Mouse (Mus musculus) heart, adult 8-10 months (tissue): ENCODE data around the gene Clec4b2. TPM values are rescaled to one million over a fixed set of nuclear protein-coding genes. Genes with fewer than 3 reads are reported as not detected.
"Not testable (repeated sequence)": the region's sequence is repeated elsewhere in the genome, so short reads cannot be mapped to it uniquely, and the experiment has no call there.

Experiments used
- DNase-seq: peaks from one replicate; pipeline ENCODE4 v3.0.0; 2022; ENCODE audit warnings: low spot score
- total RNA-seq, 4 experiments: library from RNA; stranded (reverse); gene quantifications; 2 replicates each; pipeline ENCODE4 v1.2.4; 2022

The Clec4b2 gene
- not detected for total RNA-seq

DNA sequence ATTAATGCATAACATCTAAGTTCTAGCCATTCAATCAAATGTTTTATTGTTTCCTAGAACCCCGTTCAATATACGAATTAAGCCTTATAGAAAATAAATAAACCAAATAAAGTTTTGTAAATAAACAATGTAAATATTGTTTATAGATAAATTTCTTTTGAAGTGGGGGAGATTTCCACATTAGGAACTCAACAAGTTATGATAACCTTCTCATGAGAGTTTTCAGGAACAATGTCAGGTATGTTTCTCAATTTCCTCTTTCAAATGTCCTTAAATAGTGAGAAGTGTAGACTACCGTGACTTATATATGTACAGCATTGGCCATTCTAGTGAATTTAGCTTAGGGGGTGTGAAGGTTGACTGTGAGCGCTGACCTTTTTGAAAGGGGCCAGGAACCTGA is at the start of gene Clec4b2:
Gene Clec4b2, plus strand, starts transcription at position 301 of the 400 bp plus-strand sequence.
- DNase-seq, result no peak

DNA sequence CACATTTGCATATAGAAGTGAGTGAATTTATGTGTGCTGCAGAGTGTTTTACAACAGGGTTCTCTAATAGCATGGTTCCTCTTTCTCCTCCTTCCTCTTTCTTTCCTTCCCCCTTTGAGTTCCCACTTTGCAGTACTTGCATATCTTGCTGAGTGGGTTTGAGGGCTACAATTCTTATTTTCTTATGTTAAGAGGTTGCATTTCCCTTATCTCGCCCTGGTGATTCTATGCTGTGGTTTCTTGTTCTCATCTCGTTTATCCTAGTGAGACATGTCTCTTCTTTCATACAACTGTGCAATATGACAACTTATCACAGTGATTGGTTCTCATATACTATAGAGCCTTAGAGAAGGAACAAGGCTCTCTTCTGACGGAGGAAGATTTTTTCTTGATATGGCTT is 49.5 kb upstream of the Clec4b2 start:
- peak; percentile 11 for DNase-seq

DNA sequence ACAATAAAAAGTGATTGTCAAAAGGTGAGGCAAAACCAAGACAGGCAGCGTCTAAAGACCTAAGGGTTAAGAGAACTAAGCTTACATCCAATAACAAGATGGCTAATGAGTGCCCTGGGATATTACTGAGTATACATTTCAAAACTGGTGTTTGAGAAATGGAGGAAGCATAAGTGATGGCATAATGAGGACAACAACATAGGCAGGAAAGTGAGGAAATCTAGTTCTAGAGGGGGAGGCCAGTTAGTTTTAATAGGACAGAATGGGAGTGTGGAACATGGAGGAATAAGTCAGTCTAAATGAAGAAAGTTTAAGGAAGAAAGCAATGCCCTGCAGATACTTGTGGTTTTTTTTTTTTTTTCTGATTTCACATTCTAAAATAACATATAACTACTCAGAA is 45.5 kb upstream of the Clec4b2 start:
- no peak for DNase-seq

DNA sequence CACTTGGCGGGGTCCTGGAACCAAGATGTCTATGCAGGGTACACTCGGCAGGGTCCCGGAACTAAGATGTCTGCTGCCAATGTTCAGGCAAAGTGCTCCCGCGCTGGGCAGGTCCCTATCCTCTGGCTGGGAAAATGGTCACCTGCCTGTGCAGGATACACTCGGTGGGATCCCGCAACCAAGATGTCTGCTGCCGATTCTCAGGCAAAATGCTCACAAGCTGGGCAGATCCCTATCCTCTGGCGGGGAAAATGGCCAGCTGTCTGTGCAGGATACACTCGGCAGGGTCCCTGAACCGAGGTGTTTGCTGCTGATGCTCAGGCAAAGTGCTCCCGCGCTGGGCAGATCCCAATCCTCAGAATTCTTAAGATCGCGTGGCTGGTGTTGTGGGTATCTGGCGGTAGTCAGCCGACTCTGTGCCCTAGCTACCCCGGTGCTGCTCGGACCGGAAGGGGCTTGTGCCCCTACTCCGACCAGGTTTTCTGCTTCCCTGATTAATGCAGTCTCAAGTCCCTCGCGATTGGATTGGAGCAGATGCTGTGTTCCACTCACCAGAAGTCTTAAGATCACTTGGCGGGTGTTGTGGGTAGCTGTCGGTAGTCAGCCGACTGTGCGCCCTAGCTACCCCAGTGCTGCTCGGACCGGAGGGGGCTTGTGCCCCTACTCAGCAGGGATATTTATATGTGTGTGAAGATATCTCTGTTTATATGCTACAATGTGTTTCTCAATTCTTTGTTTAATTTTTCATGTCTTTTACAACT is 34.7 kb upstream of the Clec4b2 start:
- DNase-seq, result not testable (repeated sequence)

DNA sequence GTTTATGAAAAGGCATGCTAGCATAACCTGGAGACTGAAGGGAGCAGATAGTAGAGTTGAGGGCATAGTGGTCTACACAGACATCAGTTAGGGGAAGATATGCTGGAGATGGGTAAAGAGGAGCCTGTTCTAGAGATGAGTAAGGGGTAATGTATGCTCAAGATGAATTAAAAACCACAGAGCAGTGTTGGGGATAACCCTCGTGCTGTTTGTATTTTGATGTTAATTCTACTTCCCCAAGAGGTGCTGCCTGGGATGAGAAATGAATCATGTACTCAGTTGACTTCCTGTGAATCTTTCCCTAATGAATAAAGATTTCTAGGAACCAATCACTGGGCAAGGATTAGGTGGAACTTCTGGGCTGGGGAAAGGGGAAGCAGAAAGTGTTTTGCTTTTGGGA is 2.6 kb upstream of the Clec4b2 start:
- peak; percentile 10 for DNase-seq

DNA sequence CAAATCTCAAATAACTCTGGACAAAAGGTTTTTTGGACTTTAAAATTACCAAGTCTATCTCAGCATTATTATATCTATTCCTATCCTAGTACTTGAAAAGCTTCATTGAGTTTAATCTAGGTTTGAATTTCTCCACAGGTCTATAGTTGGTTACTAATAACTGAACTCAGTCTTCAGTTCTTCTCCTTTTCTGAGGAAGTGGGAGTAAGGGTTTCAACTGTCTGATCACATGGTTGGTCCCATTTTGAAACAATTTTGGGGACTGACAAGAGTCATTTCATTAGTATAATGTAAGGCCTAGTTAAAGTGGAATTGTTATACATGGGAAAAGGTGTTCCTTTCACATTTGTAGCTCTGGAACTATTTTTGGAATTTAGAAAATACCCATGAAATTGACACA is 1.7 kb upstream of the Clec4b2 start:
- DNase-seq, result no peak

DNA sequence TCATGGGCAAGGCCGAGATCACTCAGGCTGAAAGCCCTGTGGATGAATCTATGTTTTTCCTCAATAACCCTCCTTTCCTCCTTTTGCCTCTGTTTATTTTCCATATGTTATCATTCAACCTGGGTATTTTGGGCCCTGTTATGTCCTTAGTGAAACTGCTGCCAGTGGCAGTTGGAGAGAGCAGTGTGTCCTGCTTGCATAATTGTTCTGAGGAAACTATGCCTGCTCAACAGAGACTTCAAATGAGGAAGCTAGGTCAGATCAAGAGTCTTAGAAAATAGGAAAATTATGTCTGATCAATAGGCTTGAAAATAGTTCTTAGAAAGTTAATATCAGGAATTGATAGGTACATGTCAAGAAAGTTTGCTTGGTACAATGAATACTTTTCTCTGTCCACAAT is 2.9 kb downstream of the Clec4b2 start:
- DNase-seq, result peak; percentile 11

DNA sequence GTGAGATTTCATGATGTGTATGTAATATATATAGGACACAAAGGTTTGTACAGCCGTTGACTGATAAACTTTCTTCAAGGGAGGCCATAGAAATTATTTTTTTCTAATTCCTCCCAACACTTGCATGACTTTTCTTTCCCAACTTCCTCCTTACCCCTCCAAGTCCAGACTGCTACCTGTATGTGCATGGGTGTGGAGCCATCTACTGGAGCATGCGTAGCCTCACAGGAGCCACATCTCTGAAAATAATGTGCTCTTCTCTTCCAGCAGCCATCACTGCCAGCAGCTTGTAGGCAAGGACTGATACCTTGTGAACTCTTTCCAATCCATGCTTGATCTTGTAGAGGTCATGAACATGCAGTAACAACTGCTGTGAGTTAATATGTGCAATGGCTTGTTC is 12.2 kb downstream of the Clec4b2 start:
- not testable (repeated sequence) for DNase-seq

DNA sequence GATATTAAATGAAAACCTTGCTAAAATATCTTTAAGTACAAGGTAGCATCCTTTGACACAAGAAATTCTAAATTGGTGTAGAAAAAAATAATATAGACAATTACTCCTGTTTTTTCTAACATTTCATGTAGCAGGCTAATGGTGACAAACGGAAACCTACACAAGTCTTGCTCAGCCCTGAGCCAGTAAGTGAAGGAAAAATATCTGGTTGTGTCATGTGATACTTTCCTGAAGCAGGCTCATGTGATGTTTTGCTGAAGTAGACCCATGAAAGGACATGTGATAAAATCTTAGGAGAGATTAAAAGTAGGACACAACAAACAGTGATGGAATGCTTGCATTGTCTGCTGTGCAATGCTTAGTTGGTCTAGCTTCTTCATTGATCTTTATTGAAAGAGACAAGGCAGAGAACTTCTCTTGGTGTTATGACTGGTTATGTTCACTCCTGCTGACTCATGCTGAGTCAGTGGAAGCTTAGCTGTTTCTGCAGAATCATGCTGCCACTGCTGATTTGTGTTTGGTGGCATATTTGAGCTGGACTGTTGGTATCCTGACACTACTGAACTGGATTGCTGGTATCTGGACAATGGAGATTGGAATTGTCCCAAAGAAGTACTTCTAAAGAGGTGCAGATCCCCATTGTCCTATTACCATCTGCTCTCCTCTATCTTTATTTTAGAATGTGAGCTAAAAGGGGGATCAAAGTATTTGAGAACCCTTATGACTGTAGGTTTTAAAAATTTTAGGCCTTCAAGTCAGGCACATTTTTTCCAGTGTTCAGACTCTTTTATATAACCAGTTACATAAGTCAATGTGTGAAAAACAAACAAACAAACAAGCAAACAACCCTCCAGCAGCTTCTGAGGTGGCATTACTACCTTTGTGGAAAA is 34.7 kb downstream of the Clec4b2 start:
- DNase-seq, result no peak

DNA sequence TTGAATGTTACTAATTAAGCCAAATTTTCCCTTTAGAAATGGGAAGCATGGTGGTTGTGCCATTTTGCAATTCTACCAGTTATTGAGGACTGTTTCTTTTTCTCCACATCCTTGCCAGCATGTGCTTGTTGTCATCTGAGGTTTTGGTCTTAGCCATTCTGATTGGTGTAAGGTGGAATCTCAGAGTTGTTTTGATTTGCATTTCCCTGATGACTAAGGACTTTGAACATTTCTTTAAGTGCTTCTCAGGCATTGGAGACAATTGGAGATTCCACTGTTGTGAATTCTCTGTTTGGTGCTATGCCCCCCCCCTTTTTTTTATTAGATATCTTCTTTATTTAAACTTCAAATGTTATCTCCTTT is 35.4 kb downstream of the Clec4b2 start:
- DNase-seq, result not testable (repeated sequence)

DNA sequence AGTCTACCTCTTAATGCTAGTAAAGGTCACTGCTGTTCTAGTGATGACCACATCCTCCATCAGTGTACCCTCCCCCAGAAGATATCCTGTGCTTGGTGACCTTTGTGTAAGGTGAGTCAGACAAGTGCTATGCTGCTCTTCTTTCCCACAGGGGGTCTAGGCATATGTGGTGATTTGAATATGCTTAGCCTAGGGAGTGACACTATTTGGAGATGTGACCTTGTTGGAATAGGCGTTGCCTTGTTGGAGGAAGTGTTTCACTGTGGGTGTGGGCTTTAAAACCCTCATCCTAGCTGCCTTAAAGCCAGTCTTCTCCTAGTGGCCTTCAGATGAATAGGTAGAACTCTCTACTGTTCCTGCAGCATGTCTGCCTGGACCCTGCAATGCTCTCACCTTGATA is 39.0 kb downstream of the Clec4b2 start:
- no peak for DNase-seq

DNA sequence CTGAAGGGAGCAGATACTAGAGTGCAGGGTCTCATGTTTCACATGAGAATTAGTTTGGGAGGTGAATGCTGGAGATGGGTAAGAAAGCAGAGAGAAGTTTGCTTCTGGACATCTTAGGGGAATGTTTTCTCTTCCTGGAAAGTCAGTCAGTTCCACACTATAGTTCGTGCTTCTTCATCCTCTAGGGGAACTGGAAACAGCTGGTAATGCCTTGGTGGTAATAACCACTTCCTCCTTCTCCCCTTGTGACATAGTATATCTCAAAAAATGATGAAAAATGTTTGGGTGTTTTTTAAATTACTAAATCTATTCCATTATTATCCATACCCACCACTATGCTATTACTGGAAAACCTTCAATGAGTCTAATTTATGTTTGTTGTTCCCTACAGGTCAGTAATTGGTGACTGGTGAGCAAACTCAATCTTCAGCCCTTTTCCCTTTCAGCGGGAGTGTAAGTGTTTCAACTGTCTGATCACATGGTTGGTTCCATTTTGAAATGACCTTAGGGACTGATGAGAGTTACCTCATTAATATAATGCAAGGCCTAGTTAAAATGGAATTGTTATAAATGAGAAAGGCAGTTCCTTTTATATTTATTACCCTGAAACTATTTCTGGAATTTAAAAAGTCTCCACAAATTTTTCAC is 55.0 kb downstream of the Clec4b2 start:
- DNase-seq, result peak; percentile 13

DNA sequence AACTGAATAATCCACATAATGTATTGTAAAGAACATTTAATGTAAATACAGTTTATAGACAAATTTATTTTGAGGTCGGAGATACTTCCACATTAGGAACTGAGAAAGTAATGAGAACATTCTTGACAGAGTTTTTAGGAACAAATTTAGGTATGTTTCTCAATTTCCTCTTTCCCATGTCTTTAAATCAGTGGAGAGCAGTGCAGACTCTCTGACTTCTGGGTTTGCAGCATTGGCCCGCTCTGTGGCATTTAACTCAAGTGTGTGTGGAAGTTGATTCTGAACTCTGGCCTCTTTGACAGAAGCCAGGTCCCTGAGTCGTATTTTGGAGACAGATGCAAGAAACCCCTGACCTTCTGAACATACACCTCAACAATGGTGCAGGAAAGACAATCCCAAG is 57.0 kb downstream of the Clec4b2 start, which contains the start of gene Clec4n:
Gene Clec4n, plus strand, starts transcription at position 200 of the 400 bp plus-strand sequence.
- peak; percentile 6 for DNase-seq

DNA sequence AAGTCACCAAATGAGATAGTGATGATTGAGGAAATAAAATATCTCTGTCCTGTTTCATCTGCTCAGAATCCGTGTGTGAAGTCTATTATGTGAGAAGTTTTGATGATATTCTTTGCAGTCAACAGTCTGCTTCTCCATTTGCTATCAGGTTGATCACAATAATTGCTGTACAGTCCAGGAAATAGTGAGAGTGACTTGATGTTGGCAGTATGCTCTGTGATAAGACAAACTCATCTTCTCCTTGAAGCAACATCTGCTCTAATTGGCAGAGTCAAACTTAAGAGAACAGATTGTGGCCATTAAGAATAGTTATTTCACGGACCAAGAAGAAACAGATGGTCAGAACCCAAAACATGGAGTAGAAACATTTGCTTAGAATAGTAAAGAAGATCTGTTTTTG is 58.5 kb downstream of the Clec4b2 start:
- no peak for DNase-seq

DNA sequence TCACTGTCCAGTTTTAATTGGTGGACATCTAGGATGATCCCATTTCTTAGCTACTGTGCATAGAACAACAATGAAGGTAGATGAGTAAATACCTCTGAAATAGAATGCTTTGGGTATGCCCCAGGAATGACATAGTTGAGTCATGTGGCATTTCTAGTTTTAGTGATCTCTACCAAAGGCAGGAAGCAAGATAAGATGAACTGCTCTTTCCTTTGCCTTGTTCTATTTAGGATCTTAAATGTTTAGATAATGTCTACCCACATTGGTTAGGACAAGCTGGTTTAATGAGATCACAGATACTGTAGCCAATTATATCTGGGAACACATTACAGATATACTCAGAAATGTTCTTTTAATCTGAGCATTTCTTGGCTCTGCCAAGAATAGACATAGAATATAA is 64.9 kb downstream of the Clec4b2 start:
- DNase-seq, result no peak

DNA sequence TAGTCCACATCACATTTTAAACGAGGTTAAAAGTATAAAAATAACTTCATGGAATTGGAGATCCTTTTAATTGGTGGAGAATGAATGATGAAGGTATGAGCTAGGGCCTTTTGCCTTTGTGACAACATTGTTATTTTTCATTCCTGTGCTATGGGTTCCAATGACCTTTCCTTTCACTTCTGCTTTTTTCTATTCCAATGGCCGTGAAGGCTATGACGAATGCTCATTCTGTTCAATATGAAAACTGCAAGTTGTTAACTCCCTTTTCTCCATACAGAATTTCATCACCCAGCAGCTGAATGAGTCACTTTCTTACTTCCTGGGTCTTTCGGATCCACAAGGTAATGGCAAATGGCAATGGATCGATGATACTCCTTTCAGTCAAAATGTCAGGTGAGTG is 71.5 kb downstream of the Clec4b2 start:
- DNase-seq, result no peak

DNA sequence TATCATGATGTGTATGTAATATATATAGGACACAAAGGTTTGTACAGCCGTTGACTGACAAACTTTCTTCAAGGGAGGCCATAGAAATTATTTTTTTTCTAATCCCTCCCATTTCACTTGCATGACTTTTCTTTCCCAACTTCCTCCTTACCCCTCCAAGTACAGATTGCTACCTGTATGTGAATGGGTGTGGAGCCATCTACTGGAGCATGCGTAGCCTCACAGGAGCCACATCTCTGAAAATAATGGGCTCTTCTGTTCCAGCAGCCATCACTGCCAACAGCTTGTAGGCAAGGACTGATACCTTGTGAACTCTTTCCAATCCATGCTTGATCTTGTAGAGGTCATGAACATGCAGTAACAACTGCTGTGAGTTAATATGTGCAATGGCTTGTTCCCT is 76.2 kb downstream of the Clec4b2 start:
- not testable (repeated sequence) for DNase-seq

DNA sequence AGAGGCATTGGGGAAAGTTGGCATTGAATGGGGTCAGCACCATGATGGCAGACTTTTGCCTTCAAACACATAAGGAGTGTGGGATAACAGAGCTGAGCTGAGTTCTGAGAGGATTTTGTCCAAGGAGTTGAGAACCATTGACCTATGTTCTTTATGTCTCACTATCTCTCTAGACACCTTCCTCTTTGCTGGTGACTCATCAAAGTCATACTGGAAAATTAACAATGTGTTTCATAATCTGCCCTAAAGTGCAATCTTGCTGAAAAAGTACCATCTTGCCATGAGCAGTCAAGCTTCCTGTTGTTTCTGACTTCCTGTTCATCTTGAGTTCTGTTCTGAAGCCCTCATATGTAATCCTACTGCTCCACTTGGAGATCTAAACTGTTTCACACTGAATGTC is 80.0 kb downstream of the Clec4b2 start:
- no peak for DNase-seq
